ENCODE assay signal across 8 mouse cellular contexts in genomic region chr3:27983935-27984577, GRCm38 (mm10). TPM values are rescaled to one million over a fixed set of nuclear protein-coding genes. Genes with fewer than 3 reads are reported as not detected.
DNase-seq lines count a peak whose midpoint lies in the region; ATAC-seq and TF ChIP-seq lines count a peak whose summit lies in the region.

No protein-coding gene starts in this region.

- H3K27me3 ChIP-seq in cerebellum, adult 2 months (ENCODE audit: control insufficient read depth, insufficient read depth, low read length) = no peaks in the 10 kb centered on the region
- H3K27me3 ChIP-seq in intestine, embryonic 14.5 days (replicated peaks; ENCODE audit: control insufficient read depth, insufficient read depth, low read length) = no peaks in the 10 kb centered on the region

- H3K4me2 ChIP-seq in intestine, embryonic 14.5 days (ENCODE audit: low read length) = peak overlapping the region; percentile 51

- H3K9ac ChIP-seq in intestine, embryonic 14.5 days (ENCODE audit: low read length) = no peak overlapping the region

- H3K27ac ChIP-seq in cerebellum, adult 2 months (ENCODE audit: insufficient read depth, low read length) = no peak overlapping the region; the same call in 1 of the 2 replicates
- peak overlapping the region; percentile 29; the same call in 1 of the 2 replicates for H3K27ac ChIP-seq in intestine, embryonic 14.5 days (ENCODE audit: low read depth)

- no peaks in the 10 kb centered on the region for H3K4me1 ChIP-seq in cerebellum, adult 2 months (ENCODE audit: control insufficient read depth, insufficient read depth, low read length)
- H3K4me1 ChIP-seq in intestine, embryonic 14.5 days (replicated peaks; ENCODE audit: control insufficient read depth, insufficient read depth, low read length) = peaks cover 13% of the 10 kb centered on the region

- TF ChIP-seq CTCF in cerebellum, adult 2 months (IDR thresholded peaks at IDR 0.05; ENCODE audit: borderline replicate concordance, insufficient read depth, low read depth, low read length) = no peak

- 3% methylated on average over 14 of the region's 14 CpGs for WGBS in cerebellum, adult 2 months
- 12% methylated on average over 14 of the region's 14 CpGs for WGBS in intestine, embryonic 14.5 days

- peak in 1 of 2 experiments; percentile 32 for DNase-seq in cerebellum, adult 2 months
- no peak for DNase-seq in cerebellum, adult 8-10 months
- DNase-seq in embryo, embryonic 11.5 days (ENCODE audit: low read depth, low spot score) = peak; percentile 41
- peak; percentile 80 for DNase-seq in gonadal fat pad, adult 2 months (ENCODE audit: low read depth)
- DNase-seq in intestine, embryonic 14.5 days (ENCODE audit: low spot score) = peak; percentile 70
- peak; percentile 77 for DNase-seq in left cerebral cortex, postnatal 4 days
- DNase-seq in mesoderm, embryonic 11.5 days (ENCODE audit: low read depth, low spot score) = peak; percentile 69
- DNase-seq in right cerebral cortex, postnatal 4 days = peak; percentile 36

- no peaks in the 10 kb centered on the region for H3K9me3 ChIP-seq in intestine, embryonic 14.5 days (ENCODE audit: control insufficient read depth, low read length)

- intact Hi-C loops in left cerebral cortex, postnatal 4 days (cut with DNase I) = loop anchor here (5.0 to 10.0 kb wide), 2 partner anchors 123 to 761 kb away; no protein-coding TSS in a partner anchor

- ATAC-seq in intestine, embryonic 14.5 days (replicated peaks; ENCODE audit: low FRiP score, low TSS enrichment, low read depth) = peak; percentile 86

- peak overlapping the region; percentile 22 for H3K4me3 ChIP-seq in cerebellum, adult 2 months (replicated peaks; ENCODE audit: insufficient read depth, low read depth, low read length)
- peak overlapping the region; percentile 22; the same call in 1 of the 2 replicates for H3K4me3 ChIP-seq in intestine, embryonic 14.5 days (ENCODE audit: low read depth, low read length)

- TF ChIP-seq POLR2A in cerebellum, adult 2 months (IDR thresholded peaks at IDR 0.05; ENCODE audit: borderline replicate concordance, insufficient read depth, low read length) = no peak

- no peaks in the 10 kb centered on the region for H3K36me3 ChIP-seq in intestine, embryonic 14.5 days (ENCODE audit: control insufficient read depth, insufficient read depth, low read length)

RNA-seq across cellular contexts. Expression of gene Pld1, which starts 45.6 kb away (rescaled TPM):
- polyA plus RNA-seq in cerebellum, adult 2 months (2012; rRNA removed) = 5.6 and 6.0 TPM in 2 replicates
- 2.7 and 4.8 TPM in 2 replicates for polyA plus RNA-seq in gonadal fat pad, adult 2 months (2012; rRNA removed)
- polyA plus RNA-seq in intestine, embryonic 14.5 days (2014; fragmentation: Nextera tagmentation; extraction: Ambion mirVana) = 7.9 and 8.2 TPM in 2 replicates
- total RNA-seq in left cerebral cortex, postnatal 4 days (2021) = 1 to 10 TPM; 7.6 TPM
